Mouse (Mus musculus) hindbrain, embryonic 13.5 days (tissue): Measurements from ENCODE around the gene 5330417H12Rik. TPM values are rescaled to one million over a fixed set of nuclear protein-coding genes. Genes with fewer than 3 reads are reported as not detected.
A peak's percentile ranks its signal among the peaks of the same experiment; 100 is the strongest.

Experiments used
- ATAC-seq: fragments of 200-750 bp; cut with Nextera tagmentation; 2 replicates; pipeline ENCODE4 v1.8.0; 2017; ENCODE audit warnings: moderate TSS enrichment; ENCODE audit not compliant: low FRiP score
- H3K27ac ChIP-seq: fragments of 300-500 bp; sonication (generic); 2 replicates; pipeline ENCODE4 v1.5.1; 2015; ENCODE audit warnings: inconsistent platforms, mild to moderate bottlenecking, moderate library complexity
- H3K27me3 ChIP-seq: fragments of 300-500 bp; sonication (generic); 2 replicates; pipeline ENCODE4 v1.6.1; 2015; ENCODE audit warnings: mild to moderate bottlenecking, inconsistent platforms
- H3K36me3 ChIP-seq: fragments of 300-500 bp; sonication (generic); 2 replicates; pipeline ENCODE4 v1.6.1; 2015; ENCODE audit warnings: mild to moderate bottlenecking, inconsistent platforms
- H3K4me1 ChIP-seq: fragments of 300-500 bp; sonication (generic); replicated peaks from 2 replicates; pipeline ENCODE4 v1.6.1; 2015; ENCODE audit warnings: inconsistent platforms
- H3K4me2 ChIP-seq: fragments of 300-500 bp; sonication (generic); 2 replicates; pipeline ENCODE4 v1.6.1; 2015; ENCODE audit warnings: inconsistent platforms, mild to moderate bottlenecking, moderate library complexity
- H3K4me3 ChIP-seq: fragments of 300-500 bp; sonication (generic); 2 replicates; pipeline ENCODE4 v1.5.1; 2015; ENCODE audit warnings: mild to moderate bottlenecking, inconsistent platforms
- H3K9ac ChIP-seq: fragments of 300-500 bp; sonication (generic); 2 replicates; pipeline ENCODE4 v1.6.1; 2015; ENCODE audit warnings: mild to moderate bottlenecking, inconsistent platforms
- H3K9me3 ChIP-seq: fragments of 300-500 bp; sonication (generic); 2 replicates; pipeline ENCODE4 v1.6.1; 2016; ENCODE audit warnings: inconsistent platforms
- WGBS: fragments of 180-500 bp; shearing (Covaris S2); methylation state at CpG from one replicate; pipeline ENCODE4 v1.1.7; 2015; 5-methylcytosine and 5-hydroxymethylcytosine counted together
- polyA plus RNA-seq: library from polyadenylated mRNA; unstranded; fragments of >200 nt; fragmentation: Nextera tagmentation; extraction: Ambion mirVana; gene quantifications from 2 replicates; pipeline ENCODE4 v1.2.1, GENCODE M21; 2015

Gene 5330417H12Rik
- polyA plus RNA-seq, 1 experiment from 2014 or later = not detected

DNA sequence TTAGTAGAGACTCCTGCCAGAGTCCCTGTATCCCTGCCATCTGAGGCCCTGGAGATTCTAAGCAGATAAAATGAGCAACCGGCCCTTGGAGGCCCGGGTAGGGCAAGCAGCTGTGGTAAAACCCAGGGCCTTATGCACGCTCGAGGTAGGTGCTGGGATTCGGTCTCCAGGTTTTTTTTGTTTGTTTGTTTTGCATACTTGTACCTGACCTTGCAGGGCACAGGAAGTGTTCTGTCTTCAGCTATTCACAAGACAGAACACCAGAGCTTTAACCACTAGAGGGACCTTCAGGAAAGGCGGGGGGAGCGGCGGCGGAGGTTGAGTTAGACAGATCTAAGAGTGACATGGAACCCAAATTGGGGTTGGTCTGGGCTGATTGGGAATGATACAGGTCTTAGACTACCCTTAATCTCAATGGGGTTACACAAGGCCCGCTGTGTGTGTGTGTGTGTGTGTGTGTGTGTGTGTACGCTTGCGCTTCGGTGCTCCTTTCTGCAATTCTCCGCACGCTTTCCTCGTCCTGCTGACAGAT is 30.6 kb downstream of the 5330417H12Rik start:
- Histone ChIP-seq H3K27me3 (peaks cover 9% of the 10 kb centered on the region), H3K36me3 (no peaks in the 10 kb centered on the region), H3K27ac (no peak overlapping the region), H3K4me1 (peaks cover 13% of the 10 kb centered on the region), H3K9ac (peak overlapping the region; percentile 68), H3K4me2 (peak overlapping the region; percentile 89), H3K4me3 (peak overlapping the region; percentile 58), H3K9me3 (no peaks in the 10 kb centered on the region)
- 4% methylated on average over 16 of the region's 16 CpGs for WGBS
- ATAC-seq = peak; percentile 78

DNA sequence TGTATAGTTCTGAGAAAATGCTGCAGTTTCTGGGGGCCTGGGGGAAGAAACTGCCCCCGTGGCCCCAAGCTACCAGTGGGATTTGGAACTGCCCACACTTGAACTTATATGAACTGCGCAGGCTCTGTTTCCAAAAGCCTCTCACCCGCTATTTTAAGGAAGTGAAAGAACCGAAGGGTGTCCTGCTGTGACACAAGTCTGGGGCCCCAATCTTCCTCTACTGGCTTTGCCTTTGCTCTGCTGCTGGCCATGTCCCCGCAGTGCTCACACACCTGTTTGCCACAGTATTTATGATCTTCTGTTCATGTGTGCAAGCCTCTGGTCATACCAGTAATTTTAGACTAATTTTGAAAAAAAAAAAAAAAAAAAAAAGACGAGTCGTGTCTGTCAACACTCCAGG is 31.1 kb downstream of the 5330417H12Rik start:
- Histone ChIP-seq H3K4me3 (no peak overlapping the region), H3K27me3 (peaks cover 9% of the 10 kb centered on the region), H3K27ac (no peak overlapping the region), H3K36me3 (no peaks in the 10 kb centered on the region), H3K4me1 (peaks cover 13% of the 10 kb centered on the region), H3K4me2 (peak overlapping the region; percentile 89), H3K9me3 (no peaks in the 10 kb centered on the region), H3K9ac (no peak overlapping the region)
- WGBS = 31% methylated on average over 7 of the region's 7 CpGs
- no peak for ATAC-seq

DNA sequence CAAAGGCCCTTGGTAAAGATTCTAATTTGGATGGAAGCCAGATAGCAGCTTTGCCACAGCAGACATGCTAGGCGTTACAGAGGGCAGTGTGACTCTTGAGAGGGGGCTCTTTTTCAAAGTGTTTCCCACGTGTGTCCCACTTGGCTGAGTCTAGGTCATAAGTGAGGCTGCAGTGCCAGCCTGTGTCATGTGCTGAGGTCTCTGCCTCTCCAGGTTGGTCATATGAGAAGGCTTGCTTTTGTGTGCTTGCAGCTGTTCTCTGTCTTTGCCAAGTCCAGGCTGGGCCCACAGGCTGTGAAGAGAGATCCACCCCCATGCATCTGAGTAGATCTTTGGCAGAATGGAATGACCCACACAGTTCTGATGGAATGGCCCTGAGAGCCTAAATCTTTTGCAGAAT is 32.3 kb downstream of the 5330417H12Rik start:
- Histone ChIP-seq H3K4me1 (peaks cover 13% of the 10 kb centered on the region), H3K4me3 (no peak overlapping the region), H3K27ac (no peak overlapping the region), H3K9me3 (no peaks in the 10 kb centered on the region), H3K4me2 (no peak overlapping the region), H3K27me3 (peaks cover 9% of the 10 kb centered on the region), H3K9ac (no peak overlapping the region), H3K36me3 (no peaks in the 10 kb centered on the region)
- 36% methylated on average over 2 of the region's 2 CpGs for WGBS
- ATAC-seq = no peak

DNA sequence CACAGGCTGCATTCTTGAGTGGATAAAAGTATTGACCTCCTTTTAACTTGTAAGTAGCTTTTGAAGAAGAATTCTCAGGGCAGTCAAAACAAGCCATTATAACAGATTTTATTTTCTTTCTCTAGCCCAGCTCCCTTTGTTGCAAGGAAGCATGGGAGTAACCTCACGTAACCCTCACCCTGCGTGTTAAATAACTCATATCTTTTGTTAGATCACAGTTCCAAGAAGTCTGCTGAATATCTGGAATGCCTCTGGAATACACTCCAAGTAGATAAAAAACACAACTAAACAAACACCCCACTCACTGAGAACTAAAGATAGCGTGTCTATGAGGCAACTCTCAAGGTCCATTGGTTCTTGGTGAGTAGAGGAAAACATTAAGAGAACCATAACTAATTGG is 50.7 kb downstream of the 5330417H12Rik start:
- no peak overlapping the region for H3K9ac ChIP-seq
- H3K4me2 ChIP-seq = no peak overlapping the region
- no peaks in the 10 kb centered on the region for H3K9me3 ChIP-seq
- H3K4me3 ChIP-seq = no peak overlapping the region
- no peaks in the 10 kb centered on the region for H3K4me1 ChIP-seq
- 70% methylated on average over 3 of the region's 3 CpGs for WGBS
- H3K36me3 ChIP-seq = no peaks in the 10 kb centered on the region
- ATAC-seq = no peak
- no peak overlapping the region for H3K27ac ChIP-seq
- no peaks in the 10 kb centered on the region for H3K27me3 ChIP-seq

Other genes starting within 250 kb of the 5330417H12Rik start
- 4.1 and 4.3 TPM in 2 replicates for gene Olfml1, start 57.7 kb downstream of the 5330417H12Rik start, polyA plus RNA-seq
- gene Ppfibp2, start 30.0 kb downstream of the 5330417H12Rik start, polyA plus RNA-seq = 2.1 and 2.4 TPM in 2 replicates
- 0.14 TPM in 1 of 2 replicates, not detected in the other for gene Cyb5r2, start 132.9 kb upstream of the 5330417H12Rik start, polyA plus RNA-seq
- gene Ovch2, start 176.0 kb upstream of the 5330417H12Rik start, polyA plus RNA-seq = not detected in 2 replicates
- not detected in 2 replicates for gene Olfr467, start 187.1 kb upstream of the 5330417H12Rik start, polyA plus RNA-seq
- gene Olfr469, start 200.4 kb upstream of the 5330417H12Rik start, polyA plus RNA-seq = not detected in 2 replicates
- gene Olfr470, start 222.3 kb upstream of the 5330417H12Rik start, polyA plus RNA-seq = not detected in 2 replicates